Mouse (Mus musculus): ENCODE results near the gene Tha1. TPM values are rescaled to one million over a fixed set of nuclear protein-coding genes. Genes with fewer than 3 reads are reported as not detected.

The Tha1 gene
- total RNA-seq (2023), result 13.3 TPM

GRCm38 (mm10) chr11:117872861-117873608, at the start of gene Tha1:
Gene Tha1 (minus strand): TSS chr11:117873481.

DNA sequence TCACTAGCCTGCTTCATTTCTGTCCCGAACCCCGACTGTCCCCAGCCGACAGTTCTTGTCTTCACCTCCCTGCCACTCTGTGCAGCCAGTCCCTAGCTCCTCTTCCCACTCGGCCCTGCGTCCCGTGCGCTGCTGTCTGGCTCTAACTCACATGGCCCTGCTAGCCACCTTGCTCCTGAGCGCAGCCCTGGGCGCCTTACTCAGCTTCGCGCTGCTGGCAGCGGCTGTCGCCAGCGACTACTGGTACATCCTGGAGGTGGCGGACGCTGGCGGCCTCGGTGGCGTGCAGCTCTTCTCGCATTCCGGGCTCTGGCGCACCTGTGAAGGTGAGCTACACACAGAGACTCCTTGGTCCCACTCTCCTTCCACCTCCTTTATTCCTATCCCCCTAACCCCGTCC, 12.7 kb downstream of the Tha1 start, which contains the start of gene Tmem235:
TSS of gene Tmem235 (plus strand) at position 152 of the 400 bp plus-strand sequence.

GRCm38 (mm10) chr11:117848985-117849671, 24.2 kb downstream of the Tha1 start, which contains the start of gene Birc5:
Gene Birc5 (plus strand): TSS chr11:117849251.

DNA sequence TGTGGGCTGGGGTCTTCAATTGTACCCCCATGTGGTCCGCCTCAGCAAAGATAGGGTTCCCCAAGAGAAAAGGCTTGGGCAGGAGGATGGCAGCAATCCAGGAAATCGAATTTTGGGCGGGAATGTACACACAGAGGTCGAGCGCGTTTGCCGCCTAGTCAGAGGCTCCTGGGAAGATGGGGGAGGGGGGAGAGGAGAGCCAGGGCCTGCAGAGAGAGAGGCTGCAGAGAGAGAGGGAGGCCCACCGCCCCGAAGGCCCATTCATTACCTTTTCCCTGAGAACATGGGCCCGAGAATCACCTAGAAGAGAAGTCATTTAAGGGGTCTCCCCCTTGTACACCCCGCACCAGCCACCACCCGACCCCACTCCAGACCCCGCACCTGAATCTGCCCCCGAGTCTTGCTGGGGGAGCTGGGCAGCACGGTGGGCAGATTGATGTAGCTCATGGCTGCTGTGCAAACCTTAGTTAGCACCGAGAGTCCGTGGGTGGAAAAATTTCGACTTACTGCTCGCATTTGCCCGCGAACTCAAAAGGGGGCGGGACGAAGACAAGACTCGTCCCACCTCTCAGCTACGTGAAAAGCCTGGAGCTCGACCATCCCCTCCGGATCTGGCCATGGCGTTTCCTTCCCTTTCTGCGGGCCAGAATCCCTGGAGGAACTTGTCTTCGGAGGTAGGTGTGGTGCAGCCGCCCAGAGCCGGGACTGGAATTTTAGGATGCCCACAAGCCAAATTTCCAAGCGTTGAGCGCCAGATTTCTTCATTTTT, 47.8 kb downstream of the Tha1 start, which contains the start of the genes Afmid and Tk1:
TSS of gene Afmid (plus strand) at position 592 of the 769 bp plus-strand sequence.
TSS of gene Tk1 (minus strand) at position 760 of the 769 bp plus-strand sequence.

Other genes starting within 250 kb of the Tha1 start
- 104 TPM for gene Tnrc6c, start 219.2 kb downstream of the Tha1 start, total RNA-seq (2023)
- gene Tmc8, start 91.4 kb downstream of the Tha1 start, total RNA-seq (2023), result 90.9 TPM
- gene Tmc6, start 91.3 kb downstream of the Tha1 start, total RNA-seq (2023), result 267 TPM
- not detected for gene 6030468B19Rik, start 75.8 kb downstream of the Tha1 start, total RNA-seq (2023)
- 7.7 TPM for gene Gm20708, start 63.8 kb downstream of the Tha1 start, total RNA-seq (2023)
- gene Syngr2, start 63.8 kb downstream of the Tha1 start, total RNA-seq (2023), result 53.5 TPM
- gene Afmid, start 47.6 kb downstream of the Tha1 start, total RNA-seq (2023), result 13.2 TPM
- 1.4 TPM for gene Tk1, start 47.4 kb downstream of the Tha1 start, total RNA-seq (2023)
- gene Birc5, start 24.2 kb downstream of the Tha1 start, total RNA-seq (2023), result 1.6 TPM
- not detected for gene Tmem235, start 12.7 kb downstream of the Tha1 start, total RNA-seq (2023)
- 94.0 TPM for gene Socs3, start 96.6 kb upstream of the Tha1 start, total RNA-seq (2023)
- 49.5 TPM for gene Pgs1, start 112.8 kb upstream of the Tha1 start, total RNA-seq (2023)